Mouse (Mus musculus): ENCODE results near the gene Slc25a25.

DNA sequence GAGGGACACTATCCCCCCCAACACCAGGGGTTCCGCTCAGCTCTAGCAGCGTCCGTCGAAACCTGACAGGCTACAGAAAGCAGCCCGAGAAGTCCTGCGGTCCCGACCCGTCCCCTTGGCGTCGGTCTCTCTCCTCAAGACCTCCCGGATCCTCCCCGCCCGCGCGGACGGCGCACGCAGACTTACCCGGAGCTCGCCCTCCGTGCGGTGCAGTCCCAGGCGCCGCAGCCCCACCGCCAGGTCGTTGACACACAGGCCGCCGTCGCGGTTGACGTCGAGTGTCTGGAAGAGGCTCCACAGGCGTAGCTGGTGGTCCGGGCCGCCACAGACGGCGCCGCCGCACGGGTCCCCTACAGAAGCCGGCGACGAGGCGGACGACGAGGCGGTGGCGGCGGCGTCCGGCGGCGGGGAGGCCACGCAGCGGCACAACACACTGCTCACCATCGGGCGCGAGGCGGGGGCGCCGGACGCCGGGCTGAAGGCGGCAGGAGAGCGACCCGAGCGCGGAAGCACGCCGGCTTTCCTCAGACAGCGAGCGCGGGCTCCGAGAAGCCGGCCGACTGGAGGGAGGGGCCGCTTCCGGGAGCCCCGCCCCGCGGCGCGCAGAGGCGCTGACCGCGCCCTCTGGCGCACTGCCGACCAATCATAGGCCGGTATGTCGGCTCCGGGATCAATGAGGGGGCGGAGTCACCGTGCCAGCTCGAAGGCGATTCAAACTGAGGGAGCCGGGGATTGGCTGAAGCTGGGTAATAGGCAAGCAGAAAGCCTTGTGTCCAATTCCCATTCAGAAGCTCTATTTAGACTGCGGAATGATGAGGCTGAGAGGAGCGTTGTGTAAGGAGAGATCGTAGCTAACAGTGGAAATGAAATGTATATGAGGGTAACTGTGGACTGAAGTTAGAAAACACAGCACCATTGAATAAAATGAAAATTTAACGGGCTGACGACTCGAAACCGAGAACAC, at the start of gene Slc25a25:
- no peak for TF ChIP-seq CTCF (IDR thresholded peaks at IDR 0.05; ENCODE audit: borderline replicate concordance, insufficient read depth, low read length)
- TF ChIP-seq POLR2A (IDR thresholded peaks at IDR 0.05; ENCODE audit: low read depth, low read length), result peak; percentile 62

All from embryonic fibroblast, embryonic 13.5 days (primary cell).